9 mouse cellular contexts compared by ENCODE assay signal in genomic region chr13:22014411-22014845, GRCm38 (mm10). TPM values are rescaled to one million over a fixed set of nuclear protein-coding genes. Genes with fewer than 3 reads are reported as not detected.
DNase-seq lines count a peak whose midpoint lies in the region; ATAC-seq and TF ChIP-seq lines count a peak whose summit lies in the region.
"Had no signal": no experiment of that assay in that cellular context is flagged by ENCODE, and none has a peak within 500 bp of the region (broad histone marks: within the 10 kb centered on the region; RNA-seq: fewer than 3 reads in every experiment).

No protein-coding gene starts in this region.

- WGBS in limb, embryonic 15.5 days = 20% methylated on average over 17 of the region's 17 CpGs

- no peak for DNase-seq in gastrocnemius, adult 2 months
- DNase-seq in gastrocnemius, postnatal 4 days (ENCODE audit: low spot score in 2 of 2) = no peak
- DNase-seq in retina, postnatal 1 day = peak; percentile 62
- DNase-seq in retina, embryonic 14.5 days (ENCODE audit: low spot score) = no peak
- DNase-seq in yolk sac, embryonic 10.5 days (ENCODE audit: low spot score) = peak; percentile 9
- DNase-seq in ovary, postnatal 10 days (ENCODE audit: low spot score) = no peak
- DNase-seq in layer of hippocampus, adult 9-11 months = no peak

- H3K36me3 ChIP-seq in limb, embryonic 15.5 days = no peaks in the 10 kb centered on the region

- 0 out of 2 replicates have a peak, but pooled peaks cover 3% of the 10 kb centered on the region for H3K4me1 ChIP-seq in limb, embryonic 15.5 days

- peak overlapping the region; percentile 44 for H3K4me3 ChIP-seq in gastrocnemius, adult 2 months
- peak overlapping the region; percentile 21 for H3K4me3 ChIP-seq in limb, embryonic 15.5 days
- H3K4me3 ChIP-seq: myocyte had no signal

- H3K9ac ChIP-seq in limb, embryonic 15.5 days = no peak overlapping the region

- H3K4me2 ChIP-seq in limb, embryonic 15.5 days = peak overlapping the region; percentile 20; the same call in 1 of the 2 replicates

- no peaks in the 10 kb centered on the region for H3K9me3 ChIP-seq in limb, embryonic 15.5 days

- no peak for TF ChIP-seq CTCF in gastrocnemius, adult 2 months (IDR thresholded peaks at IDR 0.05)

- H3K27ac ChIP-seq in gastrocnemius, adult 2 months = no peak overlapping the region
- H3K27ac ChIP-seq in limb, embryonic 15.5 days = no peak overlapping the region

- H3K27me3 ChIP-seq in limb, embryonic 15.5 days = peaks cover 83% of the 10 kb centered on the region

- intact Hi-C loops in gastrocnemius, adult 2 months (cut with DNase I) = no loop called here

- ATAC-seq in limb, embryonic 15.5 days (ENCODE audit: insufficient number of reproducible peaks, low FRiP score, low TSS enrichment, low read depth) = no peak

RNA-seq across cellular contexts. Expression of gene Prss16, which starts 4.9 kb away (rescaled TPM):
- not detected for total RNA-seq in gastrocnemius, adult 2 months (2021)
- total RNA-seq in gastrocnemius, postnatal 4 days (2021) = under 1 TPM; 0.20 to 0.21 TPM
- 1.2 and 1.3 TPM in 2 replicates for polyA plus RNA-seq in limb, embryonic 15.5 days (2015; fragmentation: Nextera tagmentation; extraction: Ambion mirVana)

RNA-seq across cellular contexts. Expression of gene Hist1h2ah, which starts 20.9 kb away (rescaled TPM):
- 1 to 10 TPM in 1 of 2 experiments, not detected in 1; 3.7 TPM for total RNA-seq in gastrocnemius, adult 2 months (2021)
- 100 to 1,000 TPM; 276 to 360 TPM for total RNA-seq in gastrocnemius, postnatal 4 days (2021)
- polyA plus RNA-seq in limb, embryonic 15.5 days (2015; fragmentation: Nextera tagmentation; extraction: Ambion mirVana) = 4.7 and 7.2 TPM in 2 replicates

RNA-seq across cellular contexts. Expression of gene Hist1h2bk, which starts 21.2 kb away (rescaled TPM):
- 1 to 10 TPM in 1 of 2 experiments, not detected in 1; 2.6 TPM for total RNA-seq in gastrocnemius, adult 2 months (2021)
- 100 to 1,000 TPM; 393 to 555 TPM for total RNA-seq in gastrocnemius, postnatal 4 days (2021)
- polyA plus RNA-seq in limb, embryonic 15.5 days (2015; fragmentation: Nextera tagmentation; extraction: Ambion mirVana) = 4.2 and 6.2 TPM in 2 replicates

RNA-seq across cellular contexts. Expression of gene Hist1h4i, which starts 26.7 kb away (rescaled TPM):
- total RNA-seq in gastrocnemius, adult 2 months (2021) = 10 to 100 TPM; 24.1 to 25.0 TPM
- total RNA-seq in gastrocnemius, postnatal 4 days (2021) = 100 to 1,000 TPM; 143 to 189 TPM
- polyA plus RNA-seq in limb, embryonic 15.5 days (2015; fragmentation: Nextera tagmentation; extraction: Ambion mirVana) = 15.8 and 18.4 TPM in 2 replicates

RNA-seq across cellular contexts. Expression of gene Hist1h2ag, which starts 28.3 kb away (rescaled TPM):
- 1 to 10 TPM; 1.1 to 2.3 TPM for total RNA-seq in gastrocnemius, adult 2 months (2021)
- total RNA-seq in gastrocnemius, postnatal 4 days (2021) = 100 to 1,000 TPM; 270 to 354 TPM
- 32.9 and 36.9 TPM in 2 replicates for polyA plus RNA-seq in limb, embryonic 15.5 days (2015; fragmentation: Nextera tagmentation; extraction: Ambion mirVana)

Comparison
In these comparisons a context has a peak if more than half of its experiments do, and no peak if none do; other contexts are left out.
1. DNase-seq: peak in retina, postnatal 1 day (single experiment) and yolk sac, embryonic 10.5 days (single experiment); none in gastrocnemius, adult 2 months (single experiment), gastrocnemius, postnatal 4 days (0 of 2), retina, embryonic 14.5 days (single experiment), ovary, postnatal 10 days (single experiment) and layer of hippocampus, adult 9-11 months (single experiment).
2. RNA of gene Hist1h2ah, which starts 20.9 kb away (total RNA-seq): 276 to 360 TPM in gastrocnemius, postnatal 4 days; 3.7 TPM in gastrocnemius, adult 2 months; every median in the first group is over 10 times any median in the second.
3. RNA of gene Hist1h2bk, which starts 21.2 kb away (total RNA-seq): 393 to 555 TPM in gastrocnemius, postnatal 4 days; 2.6 TPM in gastrocnemius, adult 2 months; every median in the first group is over 100 times any median in the second.